Mouse (Mus musculus): ENCODE data around the gene Tmem14c. TPM values are rescaled to one million over a fixed set of nuclear protein-coding genes. Genes with fewer than 3 reads are reported as not detected.
"Not testable (repeated sequence)": the region's sequence is repeated elsewhere in the genome, so short reads cannot be mapped to it uniquely, and the experiment has no call there.

The Tmem14c gene
- polyA plus RNA-seq, 1 experiment from 2014 or later, result 211 TPM

- H3K27ac ChIP-seq, result no peak overlapping the region
- WGBS, result 77% methylated on average over 2 of the region's 2 CpGs
- no peaks in the 10 kb centered on the region for H3K36me3 ChIP-seq
- no peaks in the 10 kb centered on the region; the same call in 1 of the 2 replicates for H3K27me3 ChIP-seq (ENCODE audit: insufficient read depth, poor library complexity, severe bottlenecking)
- no peaks in the 10 kb centered on the region for H3K9me3 ChIP-seq
- DNase-seq (ENCODE audit: low spot score), result no peak
- H3K4me3 ChIP-seq, result no peak overlapping the region
- H3K4me1 ChIP-seq (replicated peaks), result no peaks in the 10 kb centered on the region
Observed at GRCm38 (mm10) chr13:40988418-40988817, 27.7 kb upstream of the Tmem14c start.

GRCm38 (mm10) chr13:40994487-40995263 is 21.4 kb upstream of the Tmem14c start:
- DNase-seq (ENCODE audit: low spot score), result no peak
- Histone ChIP-seq H3K4me1 (replicated peaks) (0 out of 2 replicates have a peak, but pooled peaks cover 12% of the 10 kb centered on the region), H3K27ac (0 out of 2 replicates have a peak overlapping the region, but pooled peaks have one; percentile 23), H3K9me3 (no peaks in the 10 kb centered on the region), H3K4me3 (no peak overlapping the region), H3K27me3 (ENCODE audit: insufficient read depth, poor library complexity, severe bottlenecking) (no peaks in the 10 kb centered on the region; the same call in 1 of the 2 replicates), H3K36me3 (no peaks in the 10 kb centered on the region)
- 49% methylated on average over 8 of the region's 8 CpGs for WGBS

- H3K27me3 ChIP-seq (ENCODE audit: insufficient read depth, poor library complexity, severe bottlenecking); H3K9me3 ChIP-seq; H3K4me3 ChIP-seq; H3K27ac ChIP-seq; H3K36me3 ChIP-seq; DNase-seq (ENCODE audit: low spot score): not testable (repeated sequence)
- 92% methylated on average over 5 of the region's 5 CpGs for WGBS
- H3K4me1 ChIP-seq (replicated peaks), result peaks cover 30% of the 10 kb centered on the region
Observed at GRCm38 (mm10) chr13:40998537-40998936, 17.6 kb upstream of the Tmem14c start.

- Histone ChIP-seq H3K4me1 (replicated peaks) (peaks cover 18% of the 10 kb centered on the region), H3K36me3 (peaks cover 19% of the 10 kb centered on the region), H3K27me3 (ENCODE audit: insufficient read depth, poor library complexity, severe bottlenecking) (no peaks in the 10 kb centered on the region), H3K9me3 (no peaks in the 10 kb centered on the region), H3K4me3 (peak overlapping the region; percentile 76), H3K27ac (peak overlapping the region; percentile 94)
- peak; percentile 46 for DNase-seq (ENCODE audit: low spot score)
- WGBS, result 2% methylated on average over 25 of the region's 25 CpGs
Observed at GRCm38 (mm10) chr13:41000140-41000925, 15.8 kb upstream of the Tmem14c start.

GRCm38 (mm10) chr13:41000926-41001639 is 15.0 kb upstream of the Tmem14c start, which contains the start of gene Pak1ip1:
Pak1ip1 (plus strand) TSS chr13:41001023.
- Histone ChIP-seq H3K36me3 (peaks cover 26% of the 10 kb centered on the region), H3K27me3 (ENCODE audit: insufficient read depth, poor library complexity, severe bottlenecking) (no peaks in the 10 kb centered on the region), H3K4me3 (peak within 1 kb of the TSS; percentile 76), H3K4me1 (replicated peaks) (peaks cover 18% of the 10 kb centered on the region), H3K9me3 (no peaks in the 10 kb centered on the region), H3K27ac (peak within 1 kb of the TSS; percentile 94)
- peak; percentile 92 for DNase-seq (ENCODE audit: low spot score)
- WGBS, result under 1% methylated on average over 58 of the region's 58 CpGs

- H3K9me3 ChIP-seq, result no peaks in the 10 kb centered on the region
- WGBS, result 88% methylated on average over 5 of the region's 5 CpGs
- H3K36me3 ChIP-seq, result peaks cover 35% of the 10 kb centered on the region
- DNase-seq (ENCODE audit: low spot score), result no peak
- no peaks in the 10 kb centered on the region for H3K27me3 ChIP-seq (ENCODE audit: insufficient read depth, poor library complexity, severe bottlenecking)
- H3K4me3 ChIP-seq, result peak overlapping the region; percentile 76
- peaks cover 18% of the 10 kb centered on the region for H3K4me1 ChIP-seq (replicated peaks)
- no peak overlapping the region for H3K27ac ChIP-seq
Observed at GRCm38 (mm10) chr13:41002001-41002400, 14.1 kb upstream of the Tmem14c start.

GRCm38 (mm10) chr13:41006244-41006643 is 9.8 kb upstream of the Tmem14c start:
- H3K36me3 ChIP-seq, result peaks cover 78% of the 10 kb centered on the region
- no peaks in the 10 kb centered on the region for H3K9me3 ChIP-seq
- peaks cover 11% of the 10 kb centered on the region for H3K4me1 ChIP-seq (replicated peaks)
- H3K4me3 ChIP-seq, result no peak overlapping the region
- WGBS, result 96% methylated on average over 4 of the region's 4 CpGs
- H3K27ac ChIP-seq, result no peak overlapping the region
- DNase-seq (ENCODE audit: low spot score), result no peak
- H3K27me3 ChIP-seq (ENCODE audit: insufficient read depth, poor library complexity, severe bottlenecking), result no peaks in the 10 kb centered on the region

GRCm38 (mm10) chr13:41008271-41008670 is 7.8 kb upstream of the Tmem14c start:
- H3K4me1 ChIP-seq (replicated peaks), result no peaks in the 10 kb centered on the region
- no peak overlapping the region for H3K27ac ChIP-seq
- no peaks in the 10 kb centered on the region for H3K9me3 ChIP-seq
- H3K4me3 ChIP-seq, result no peak overlapping the region
- 95% methylated on average over 10 of the region's 10 CpGs for WGBS
- H3K27me3 ChIP-seq (ENCODE audit: insufficient read depth, poor library complexity, severe bottlenecking), result no peaks in the 10 kb centered on the region
- no peak for DNase-seq (ENCODE audit: low spot score)
- peaks cover 94% of the 10 kb centered on the region for H3K36me3 ChIP-seq

GRCm38 (mm10) chr13:41008946-41009345 is 7.1 kb upstream of the Tmem14c start:
- Histone ChIP-seq H3K27ac (no peak overlapping the region), H3K4me1 (replicated peaks) (no peaks in the 10 kb centered on the region), H3K4me3 (no peak overlapping the region), H3K27me3 (ENCODE audit: insufficient read depth, poor library complexity, severe bottlenecking) (no peaks in the 10 kb centered on the region), H3K9me3 (no peaks in the 10 kb centered on the region), H3K36me3 (peaks cover 97% of the 10 kb centered on the region)
- no peak for DNase-seq (ENCODE audit: low spot score)
- WGBS, result 84% methylated on average over 8 of the region's 8 CpGs

- Histone ChIP-seq H3K27me3 (ENCODE audit: insufficient read depth, poor library complexity, severe bottlenecking) (no peaks in the 10 kb centered on the region), H3K9me3 (no peaks in the 10 kb centered on the region), H3K27ac (peak overlapping the region; percentile 92), H3K4me3 (peak overlapping the region; percentile 74), H3K4me1 (replicated peaks) (peaks cover 28% of the 10 kb centered on the region), H3K36me3 (peaks cover 73% of the 10 kb centered on the region)
- DNase-seq (ENCODE audit: low spot score), result peak; percentile 22
- WGBS, result 41% methylated on average over 12 of the region's 12 CpGs
Observed at GRCm38 (mm10) chr13:41016797-41017405, 809 bp downstream of the Tmem14c start.

- H3K27me3 ChIP-seq (ENCODE audit: insufficient read depth, poor library complexity, severe bottlenecking), result no peaks in the 10 kb centered on the region
- peaks cover 28% of the 10 kb centered on the region for H3K4me1 ChIP-seq (replicated peaks)
- no peak overlapping the region for H3K27ac ChIP-seq
- peak overlapping the region; percentile 23; the same call in 1 of the 2 replicates for H3K4me3 ChIP-seq
- peaks cover 71% of the 10 kb centered on the region for H3K36me3 ChIP-seq
- no peak for DNase-seq (ENCODE audit: low spot score)
- H3K9me3 ChIP-seq, result no peaks in the 10 kb centered on the region
- WGBS, result 82% methylated on average over 4 of the region's 4 CpGs
Observed at GRCm38 (mm10) chr13:41017832-41018231, 1.7 kb downstream of the Tmem14c start.

- H3K4me1 ChIP-seq (replicated peaks), result peaks cover 28% of the 10 kb centered on the region
- no peak for DNase-seq (ENCODE audit: low spot score)
- no peak overlapping the region for H3K27ac ChIP-seq
- H3K4me3 ChIP-seq, result peak overlapping the region; percentile 23
- WGBS, result 94% methylated on average over 9 of the region's 9 CpGs
- H3K27me3 ChIP-seq (ENCODE audit: insufficient read depth, poor library complexity, severe bottlenecking), result no peaks in the 10 kb centered on the region
- H3K9me3 ChIP-seq, result no peaks in the 10 kb centered on the region
- H3K36me3 ChIP-seq, result peaks cover 71% of the 10 kb centered on the region
Observed at GRCm38 (mm10) chr13:41018236-41018635, 2.1 kb downstream of the Tmem14c start.
